Mouse (Mus musculus) spleen, adult 2 months (tissue): Measurements from ENCODE around the gene Aes. TPM values are rescaled to one million over a fixed set of nuclear protein-coding genes. Genes with fewer than 3 reads are reported as not detected.

Source experiments
- DNase-seq, 2 experiments: peaks; one replicate each; pipeline versions ENCODE4 v3.0.0 to v3.0.0-alpha.2; 2012 to 2021; ENCODE audit warnings: low spot score in 2 of 2, low read depth in 1 of 2
- H3K27ac ChIP-seq: fragments of 200-500 bp; 2 replicates; pipeline ENCODE4 v1.5.1; 2012; ENCODE audit warnings: low read length, inconsistent platforms; ENCODE audit not compliant: insufficient read depth
- H3K27me3 ChIP-seq: fragments of 200-500 bp; 2 replicates; pipeline ENCODE4 v1.6.1; 2012; ENCODE audit warnings: mild to moderate bottlenecking, moderate library complexity, low read length, inconsistent platforms; ENCODE audit not compliant: control insufficient read depth, insufficient read depth
- H3K36me3 ChIP-seq: fragments of 200-500 bp; 2 replicates; pipeline ENCODE4 v1.6.1; 2012; ENCODE audit warnings: mild to moderate bottlenecking, low read length, inconsistent platforms; ENCODE audit not compliant: control insufficient read depth, insufficient read depth
- H3K4me1 ChIP-seq: fragments of 200-500 bp; 2 replicates; pipeline ENCODE4 v1.6.1; 2011; ENCODE audit warnings: inconsistent platforms; ENCODE audit not compliant: control insufficient read depth, insufficient read depth, insufficient read length
- H3K4me3 ChIP-seq: fragments of 200-500 bp; 2 replicates; pipeline ENCODE4 v1.5.1; 2011; ENCODE audit warnings: mild to moderate bottlenecking, inconsistent platforms; ENCODE audit not compliant: insufficient read depth, insufficient read length; ENCODE audit errors: extremely low read depth
- CTCF ChIP-seq: fragments of 200-500 bp; IDR thresholded peaks from 2 replicates; pipeline ENCODE4 v1.5.1; 2011; ENCODE audit warnings: mild to moderate bottlenecking, inconsistent platforms; ENCODE audit not compliant: insufficient read depth, insufficient read length, insufficient replicate concordance; ENCODE audit errors: extremely low read depth
- POLR2A ChIP-seq: fragments of 200-500 bp; IDR thresholded peaks from 2 replicates; pipeline ENCODE4 v1.6.1; 2011; ENCODE audit warnings: low read depth, low read length, inconsistent platforms
- WGBS: fragments of 180-500 bp; shearing (Covaris S2); methylation state at CpG from one replicate; pipeline ENCODE4 v1.1.7; 2018; 5-methylcytosine and 5-hydroxymethylcytosine counted together
- polyA plus RNA-seq: library from polyadenylated mRNA; depleted of rRNA; stranded (reverse); fragments of >200 nt; gene quantifications from 2 replicates; pipeline ENCODE4 v1.2.3, GENCODE M21; 2012

The Aes gene
- polyA plus RNA-seq, 1 experiment = 702 TPM

DNA sequence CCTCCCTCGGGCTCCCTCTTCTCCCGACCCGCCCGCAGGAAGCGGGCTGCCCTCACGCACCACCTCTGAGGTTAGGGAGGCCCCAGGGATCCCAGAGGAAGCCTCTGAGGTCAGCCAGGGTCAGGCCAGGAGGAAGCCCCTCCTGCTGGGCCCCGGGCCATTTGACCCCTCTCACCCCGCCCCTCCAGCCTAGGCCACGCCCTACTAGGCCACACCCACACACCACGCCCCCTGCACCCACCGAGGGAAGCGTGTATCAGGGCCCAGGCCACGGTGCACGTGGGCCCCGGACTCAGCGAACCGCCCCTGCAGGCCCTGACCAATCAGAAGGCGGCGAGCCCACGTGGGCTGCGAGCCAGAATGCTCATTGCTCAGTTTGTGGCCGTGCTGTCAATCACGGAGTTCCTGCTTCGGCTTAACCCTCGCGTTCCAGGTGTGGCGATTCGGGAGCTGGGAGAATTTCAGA, 41.5 kb downstream of the Aes start, which contains the start of gene Tle6:
TSS of gene Tle6 (minus strand) at position 336 of the 466 bp plus-strand sequence.
- WGBS = 1% methylated on average over 28 of the region's 28 CpGs
- Histone ChIP-seq H3K27ac (no peak within 1 kb of the TSS), H3K4me1 (peaks cover 30% of the 10 kb centered on the region), H3K36me3 (no peaks in the 10 kb centered on the region), H3K27me3 (peaks cover 6% of the 10 kb centered on the region; the same call in 1 of the 2 replicates), H3K4me3 (peak within 1 kb of the TSS; percentile 42; the same call in 1 of the 2 replicates)
- DNase-seq = peak; percentile 73 to 88
- TF ChIP-seq CTCF = no peak
- no peak for TF ChIP-seq POLR2A

- Histone ChIP-seq H3K4me3 (peak overlapping the region; percentile 42; the same call in 1 of the 2 replicates), H3K4me1 (peaks cover 28% of the 10 kb centered on the region), H3K27me3 (peaks cover 2% of the 10 kb centered on the region; the same call in 1 of the 2 replicates), H3K27ac (no peak overlapping the region), H3K36me3 (no peaks in the 10 kb centered on the region)
- TF ChIP-seq POLR2A (no peak), CTCF (no peak)
- WGBS = 29% methylated on average over 7 of the region's 7 CpGs
- no peak for DNase-seq
Observed at GRCm38 (mm10) chr10:81601396-81601905, 42.2 kb downstream of the Aes start.

- TF ChIP-seq CTCF (no peak), POLR2A (no peak)
- no peaks in the 10 kb centered on the region for H3K27me3 ChIP-seq
- no peaks in the 10 kb centered on the region for H3K36me3 ChIP-seq
- H3K4me3 ChIP-seq = no peak overlapping the region
- WGBS = 24% methylated on average over 4 of the region's 4 CpGs
- DNase-seq = peak in 1 of 2 experiments; percentile 61
- no peak overlapping the region for H3K27ac ChIP-seq
- H3K4me1 ChIP-seq = peaks cover 23% of the 10 kb centered on the region
Observed at GRCm38 (mm10) chr10:81602741-81603151, 43.5 kb downstream of the Aes start.

- no peak for DNase-seq
- peak overlapping the region; percentile 4; the same call in 1 of the 2 replicates for H3K27ac ChIP-seq
- no peaks in the 10 kb centered on the region for H3K27me3 ChIP-seq
- 42% methylated on average over 12 of the region's 12 CpGs for WGBS
- no peaks in the 10 kb centered on the region for H3K36me3 ChIP-seq
- H3K4me3 ChIP-seq = no peak overlapping the region; the same call in 1 of the 2 replicates
- peaks cover 20% of the 10 kb centered on the region for H3K4me1 ChIP-seq
- TF ChIP-seq CTCF = no peak
- TF ChIP-seq POLR2A = no peak
Observed at GRCm38 (mm10) chr10:81604019-81604967, 45.0 kb downstream of the Aes start.

DNA sequence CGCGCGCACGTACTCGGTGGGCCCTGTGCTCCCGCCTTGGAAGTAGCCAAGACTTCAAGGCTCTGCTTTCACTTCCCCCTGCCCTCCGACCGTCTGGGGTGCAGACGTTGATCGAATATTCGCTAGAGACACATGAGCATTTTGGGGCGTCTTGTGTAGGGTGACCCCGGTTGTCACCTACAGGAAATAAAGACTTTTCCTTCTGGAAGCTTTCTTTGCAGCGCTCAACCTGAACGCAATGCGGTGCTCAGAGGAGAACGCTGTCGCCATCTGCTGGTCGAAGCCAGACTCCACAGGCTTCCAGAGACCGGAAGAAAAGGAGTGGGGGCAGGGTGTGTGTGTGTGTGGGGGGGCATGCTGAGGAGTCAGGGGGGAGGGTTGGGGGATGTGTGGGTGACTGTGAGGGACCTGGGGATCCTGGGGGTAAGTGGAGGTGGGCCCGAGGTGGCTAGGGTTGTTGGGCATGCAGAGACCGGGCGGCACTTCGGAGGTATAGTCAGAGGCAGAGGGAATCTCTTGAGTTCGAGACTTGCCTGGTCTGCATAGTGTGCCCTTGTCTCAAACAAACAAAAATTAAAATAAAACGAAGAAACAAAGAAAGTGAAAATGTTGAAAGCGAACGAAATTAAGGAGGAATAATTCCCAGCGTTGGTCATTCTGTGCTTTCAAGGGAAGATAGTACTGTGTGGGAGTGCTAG, 45.8 kb downstream of the Aes start:
- Histone ChIP-seq H3K27ac (peak overlapping the region; percentile 76), H3K27me3 (no peaks in the 10 kb centered on the region), H3K4me3 (peak overlapping the region; percentile 53; the same call in 1 of the 2 replicates), H3K36me3 (no peaks in the 10 kb centered on the region), H3K4me1 (peaks cover 20% of the 10 kb centered on the region)
- peak; percentile 73 to 74 for DNase-seq
- WGBS = 3% methylated on average over 29 of the region's 29 CpGs
- peak; percentile 92 for TF ChIP-seq CTCF
- TF ChIP-seq POLR2A = no peak

- TF ChIP-seq CTCF = no peak
- TF ChIP-seq POLR2A = no peak
- DNase-seq = no peak
- peak overlapping the region; percentile 53 for H3K4me3 ChIP-seq
- peaks cover 19% of the 10 kb centered on the region for H3K4me1 ChIP-seq
- no peaks in the 10 kb centered on the region for H3K27me3 ChIP-seq
- H3K27ac ChIP-seq = peak overlapping the region; percentile 76
- no peaks in the 10 kb centered on the region for H3K36me3 ChIP-seq
- WGBS = 3% methylated on average over 14 of the region's 14 CpGs
Observed at GRCm38 (mm10) chr10:81605666-81605973, 46.3 kb downstream of the Aes start.
